Mouse (Mus musculus) liver, embryonic 13.5 days (tissue): ENCODE results near the gene Zfp423. TPM values are rescaled to one million over a fixed set of nuclear protein-coding genes. Genes with fewer than 3 reads are reported as not detected.

Experiments used
- ATAC-seq: fragments of 200-750 bp; cut with Nextera tagmentation; 2 replicates; pipeline ENCODE4 v1.8.0; 2017; ENCODE audit warnings: low read depth, mild to moderate bottlenecking, moderate number of reproducible peaks, moderate library complexity
- DNase-seq: peaks from one replicate; pipeline ENCODE4 v3.0.0; 2022
- H3K27ac ChIP-seq: fragments of 300-500 bp; sonication (generic); 2 replicates; pipeline ENCODE4 v1.5.1; 2015; ENCODE audit warnings: moderate library complexity, mild to moderate bottlenecking, inconsistent platforms
- H3K27me3 ChIP-seq: fragments of 300-500 bp; sonication (generic); 2 replicates; pipeline ENCODE4 v1.6.1; 2015; ENCODE audit warnings: mild to moderate bottlenecking, inconsistent platforms
- H3K36me3 ChIP-seq: fragments of 300-500 bp; sonication (generic); 2 replicates; pipeline ENCODE4 v1.6.1; 2015; ENCODE audit warnings: mild to moderate bottlenecking, inconsistent platforms
- H3K4me1 ChIP-seq: fragments of 300-500 bp; sonication (generic); replicated peaks from 2 replicates; pipeline ENCODE4 v1.6.1; 2015; ENCODE audit warnings: inconsistent platforms
- H3K4me2 ChIP-seq: fragments of 300-500 bp; sonication (generic); 2 replicates; pipeline ENCODE4 v1.6.1; 2015; ENCODE audit warnings: inconsistent platforms, mild to moderate bottlenecking, moderate library complexity
- H3K4me3 ChIP-seq: fragments of 300-500 bp; sonication (generic); replicated peaks from 2 replicates; pipeline ENCODE4 v1.5.1; 2015; ENCODE audit warnings: mild to moderate bottlenecking, inconsistent platforms
- H3K9ac ChIP-seq: fragments of 300-500 bp; sonication (generic); 2 replicates; pipeline ENCODE4 v1.6.1; 2015; ENCODE audit warnings: mild to moderate bottlenecking, inconsistent platforms
- H3K9me3 ChIP-seq: fragments of 300-500 bp; sonication (generic); replicated peaks from 2 replicates; pipeline ENCODE4 v1.6.1; 2016; ENCODE audit warnings: inconsistent platforms
- WGBS: fragments of 180-500 bp; shearing (Covaris S2); methylation state at CpG from one replicate; pipeline ENCODE4 v1.1.7; 2015; ENCODE audit not compliant: insufficient replicate concordance; 5-methylcytosine and 5-hydroxymethylcytosine counted together
- polyA plus RNA-seq: library from polyadenylated mRNA; unstranded; fragments of >200 nt; fragmentation: Nextera tagmentation; extraction: Ambion mirVana; gene quantifications from 2 replicates; pipeline ENCODE4 v1.2.1, GENCODE M21; 2015

The Zfp423 gene
- polyA plus RNA-seq: 0.49 and 0.69 TPM in 2 replicates

- ATAC-seq (peak; percentile 24; the same call in 1 of the 2 replicates), DNase-seq (no peak)
- WGBS: 0% methylated on average over 41 of the region's 48 CpGs
These were observed at the start of gene Zfp423 for GRCm38 (mm10) chr8:87959320-87959920. Gene Zfp423 (minus strand): TSS chr8:87959595.

GRCm38 (mm10) chr8:88006811-88007210 is 47.4 kb upstream of the Zfp423 start:
- Histone ChIP-seq H3K27me3 (no peaks in the 10 kb centered on the region), H3K4me3 (no peak overlapping the region), H3K9ac (no peak overlapping the region), H3K36me3 (no peaks in the 10 kb centered on the region), H3K27ac (no peak overlapping the region), H3K4me2 (no peak overlapping the region), H3K9me3 (no peaks in the 10 kb centered on the region), H3K4me1 (peaks cover 12% of the 10 kb centered on the region)
- DNase-seq: no peak
- ATAC-seq: no peak
- 65% methylated on average over 5 of the region's 5 CpGs for WGBS

More at GRCm38 (mm10) chr8:87959320-87959920, at the start of gene Zfp423:
- peaks cover 96% of the 10 kb centered on the region for H3K27me3 ChIP-seq
- H3K36me3 ChIP-seq: no peaks in the 10 kb centered on the region
- H3K9ac ChIP-seq: peak within 1 kb of the TSS; percentile 57
- H3K9me3 ChIP-seq: no peaks in the 10 kb centered on the region
- peak within 1 kb of the TSS; percentile 71 for H3K4me2 ChIP-seq
- H3K4me3 ChIP-seq: peak within 1 kb of the TSS; percentile 58
- H3K27ac ChIP-seq: peak within 1 kb of the TSS; percentile 55
- peaks cover 13% of the 10 kb centered on the region for H3K4me1 ChIP-seq

GRCm38 (mm10) chr8:87984778-87985177 is 25.4 kb upstream of the Zfp423 start:
- no peak overlapping the region for H3K4me3 ChIP-seq
- WGBS: 14% methylated on average over 5 of the region's 5 CpGs
- no peak overlapping the region for H3K4me2 ChIP-seq
- no peaks in the 10 kb centered on the region for H3K27me3 ChIP-seq
- no peaks in the 10 kb centered on the region for H3K9me3 ChIP-seq
- no peak overlapping the region for H3K27ac ChIP-seq
- no peaks in the 10 kb centered on the region for H3K36me3 ChIP-seq
- no peak for DNase-seq
- no peak overlapping the region for H3K9ac ChIP-seq
- H3K4me1 ChIP-seq: no peaks in the 10 kb centered on the region
- no peak for ATAC-seq

GRCm38 (mm10) chr8:87984032-87984431 is 24.6 kb upstream of the Zfp423 start:
- no peaks in the 10 kb centered on the region for H3K9me3 ChIP-seq
- no peak for DNase-seq
- no peak for ATAC-seq
- H3K4me3 ChIP-seq: no peak overlapping the region
- H3K9ac ChIP-seq: no peak overlapping the region
- H3K27ac ChIP-seq: no peak overlapping the region
- WGBS: 17% methylated on average over 8 of the region's 8 CpGs
- no peaks in the 10 kb centered on the region for H3K27me3 ChIP-seq
- no peaks in the 10 kb centered on the region for H3K4me1 ChIP-seq
- H3K36me3 ChIP-seq: no peaks in the 10 kb centered on the region
- H3K4me2 ChIP-seq: no peak overlapping the region

- Histone ChIP-seq H3K36me3 (no peaks in the 10 kb centered on the region), H3K27ac (no peak overlapping the region), H3K4me3 (no peak overlapping the region), H3K9ac (no peak overlapping the region), H3K27me3 (no peaks in the 10 kb centered on the region), H3K4me2 (no peak overlapping the region), H3K9me3 (no peaks in the 10 kb centered on the region), H3K4me1 (no peaks in the 10 kb centered on the region)
- no peak for DNase-seq
- 71% methylated on average over 4 of the region's 4 CpGs for WGBS
- no peak for ATAC-seq
These were observed 23.5 kb upstream of the Zfp423 start for GRCm38 (mm10) chr8:87982936-87983335.

GRCm38 (mm10) chr8:87975466-87975809 is 16.0 kb upstream of the Zfp423 start:
- ATAC-seq: no peak
- no peak for DNase-seq
- Histone ChIP-seq H3K4me1 (no peaks in the 10 kb centered on the region; the same call in 1 of the 2 replicates), H3K4me3 (no peak overlapping the region), H3K9ac (no peak overlapping the region), H3K9me3 (no peaks in the 10 kb centered on the region), H3K4me2 (peak overlapping the region; percentile 19; the same call in 1 of the 2 replicates), H3K27me3 (peaks cover 27% of the 10 kb centered on the region), H3K27ac (no peak overlapping the region), H3K36me3 (no peaks in the 10 kb centered on the region)
- 42% methylated on average over 1 of the region's 1 CpGs for WGBS

GRCm38 (mm10) chr8:87974759-87975465 is 15.5 kb upstream of the Zfp423 start:
- DNase-seq (no peak), ATAC-seq (no peak)
- H3K36me3 ChIP-seq: no peaks in the 10 kb centered on the region
- 2% methylated on average over 24 of the region's 24 CpGs for WGBS
- peaks cover 27% of the 10 kb centered on the region for H3K27me3 ChIP-seq
- no peak overlapping the region for H3K27ac ChIP-seq
- H3K4me1 ChIP-seq: no peaks in the 10 kb centered on the region; the same call in 1 of the 2 replicates
- peak overlapping the region; percentile 19 for H3K4me2 ChIP-seq
- H3K9me3 ChIP-seq: no peaks in the 10 kb centered on the region
- no peak overlapping the region for H3K9ac ChIP-seq
- no peak overlapping the region for H3K4me3 ChIP-seq

- Histone ChIP-seq H3K9ac (no peak overlapping the region), H3K4me2 (peak overlapping the region; percentile 19), H3K36me3 (no peaks in the 10 kb centered on the region), H3K9me3 (no peaks in the 10 kb centered on the region), H3K27me3 (peaks cover 27% of the 10 kb centered on the region), H3K4me1 (no peaks in the 10 kb centered on the region; the same call in 1 of the 2 replicates), H3K27ac (no peak overlapping the region), H3K4me3 (no peak overlapping the region)
- DNase-seq: no peak
- ATAC-seq: no peak
- 10% methylated on average over 21 of the region's 21 CpGs for WGBS
These were observed 14.8 kb upstream of the Zfp423 start for GRCm38 (mm10) chr8:87974122-87974758.

- 43% methylated on average over 8 of the region's 8 CpGs for WGBS
- DNase-seq (no peak), ATAC-seq (no peak)
- Histone ChIP-seq H3K4me2 (no peak overlapping the region), H3K27me3 (peaks cover 29% of the 10 kb centered on the region), H3K9ac (no peak overlapping the region), H3K36me3 (no peaks in the 10 kb centered on the region), H3K4me3 (no peak overlapping the region), H3K27ac (no peak overlapping the region), H3K9me3 (no peaks in the 10 kb centered on the region), H3K4me1 (no peaks in the 10 kb centered on the region)
These were observed 8.6 kb upstream of the Zfp423 start for GRCm38 (mm10) chr8:87967866-87968620.

GRCm38 (mm10) chr8:87967057-87967820 is 7.8 kb upstream of the Zfp423 start:
- Histone ChIP-seq H3K4me2 (no peak overlapping the region), H3K9ac (no peak overlapping the region), H3K36me3 (no peaks in the 10 kb centered on the region), H3K4me3 (no peak overlapping the region), H3K27ac (no peak overlapping the region), H3K27me3 (peaks cover 35% of the 10 kb centered on the region), H3K9me3 (no peaks in the 10 kb centered on the region), H3K4me1 (peaks cover under 1% of the 10 kb centered on the region; the same call in 1 of the 2 replicates)
- ATAC-seq (no peak), DNase-seq (no peak)
- WGBS: 30% methylated on average over 2 of the region's 2 CpGs
